22 mouse cellular contexts compared by ENCODE assay signal in genomic region chr9:6067460-6067859, GRCm38 (mm10).
DNase-seq lines count a peak whose midpoint lies in the region; ATAC-seq and TF ChIP-seq lines count a peak whose summit lies in the region.
"Had no signal": no experiment of that assay in that cellular context is flagged by ENCODE, and none has a peak within 500 bp of the region (broad histone marks: within the 10 kb centered on the region; RNA-seq: fewer than 3 reads in every experiment).

No protein-coding gene starts in this region.

- peaks cover 0 to 6% of the 10 kb centered on the region in 2 experiments; a peak in 2 of 4 replicates for H3K36me3 ChIP-seq in MEL (ENCODE audit: control insufficient read depth in 1 of 2, insufficient read depth in 2 of 2, low read length in 2 of 2)
- H3K36me3 ChIP-seq: G1E had no signal

- no peak for TF ChIP-seq RAD21 in MEL (IDR thresholded peaks at IDR 0.05; ENCODE audit: low read depth, low read length)

- H3K4me3 ChIP-seq in MEL (ENCODE audit: control insufficient read depth in 1 of 2, insufficient read depth in 1 of 2, low read depth in 2 of 2, low read length in 2 of 2) = no peak overlapping the region

- H3K9me3 ChIP-seq in MEL (replicated peaks; ENCODE audit: insufficient read depth, low read length) = no peaks in the 10 kb centered on the region
- H3K9me3 ChIP-seq: G1E had no signal

- peaks cover 3 to 6% of the 10 kb centered on the region in 2 experiments; a peak in 1 of 4 replicates for H3K4me1 ChIP-seq in MEL (ENCODE audit: control insufficient read depth in 1 of 2, insufficient read depth in 2 of 2, low read length in 2 of 2)

- TF ChIP-seq CTCF in MEL (IDR thresholded peaks at IDR 0.05 in 2 of 3, conservative IDR thresholded peaks at IDR 0.05 in 1 of 3; ENCODE audit: control insufficient read depth in 1 of 3, insufficient read depth in 1 of 3, low read depth in 2 of 3, low read length in 3 of 3, poor library complexity in 1 of 3, severe bottlenecking in 1 of 3) = no peak

- no peak for TF ChIP-seq POLR2A in MEL (IDR thresholded peaks at IDR 0.05; ENCODE audit: control insufficient read depth in 1 of 2, insufficient read depth in 1 of 2, low read depth in 1 of 2, low read length in 2 of 2, poor library complexity in 1 of 2)

- H3K27me3 ChIP-seq in MEL (ENCODE audit: control insufficient read depth in 1 of 2, insufficient read depth in 2 of 2, low read length in 2 of 2) = no peaks in the 10 kb centered on the region
- H3K27me3 ChIP-seq: CH12.LX, Patski had no signal

- ATAC-seq in megakaryocyte progenitor cell, adult 5-6 weeks (replicated peaks; ENCODE audit: poor library complexity) = 0 out of 2 replicates have a peak, but pooled peaks have one; percentile 42
- ATAC-seq in megakaryocyte-erythroid progenitor cell, adult 5-6 weeks (replicated peaks; ENCODE audit: low FRiP score, low TSS enrichment, poor library complexity, severe bottlenecking) = peak; percentile 87
- ATAC-seq in activated CD4-positive, CD25-positive, alpha-beta regulatory T cell, adult 4 months = no peak
- ATAC-seq: CD4-positive, CD25-positive, alpha-beta regulatory T cell, adult 4 months; Patski had no signal

- TF ChIP-seq EP300 in MEL (IDR thresholded peaks at IDR 0.05; ENCODE audit: low read depth in 1 of 2, low read length in 2 of 2) = peak; percentile 70 to 75

- no peak overlapping the region for H3K9ac ChIP-seq in MEL (ENCODE audit: control insufficient read depth, low read depth, low read length, poor library complexity, severe bottlenecking)

- no peak for DNase-seq in MEL (ENCODE audit: low read depth, low spot score)
- DNase-seq in left cerebral cortex, adult 8-10 months (ENCODE audit: low spot score in 2 of 2) = no peak
- DNase-seq in ovary, postnatal 10 days (ENCODE audit: low spot score) = no peak
- DNase-seq: adrenal gland, adult 2 months; adrenal gland, adult 8-10 months; adrenal gland, postnatal 10 days; adrenal gland, postnatal 14 days; adrenal gland, postnatal 25 days; adrenal gland, postnatal 36 days; B cell, adult 2 months; cerebellum, adult 11 months; cerebellum, adult 11-12 months; cerebellum, adult 18-20 months; cerebellum, adult 2 months; cerebellum, adult 8-10 months had no signal

- H3K79me2 ChIP-seq in MEL (ENCODE audit: control insufficient read depth, insufficient read depth, low read length, poor library complexity) = no peaks in the 10 kb centered on the region

- no peak overlapping the region for H3K27ac ChIP-seq in MEL (ENCODE audit: control insufficient read depth, low read depth, low read length)

TF ChIP-seq in MEL, 35 proteins besides CTCF, POLR2A, EP300 and RAD21:
- peak; percentile 82 for TF ChIP-seq TCF12 (IDR thresholded peaks at IDR 0.05; ENCODE audit: low read depth, low read length)
- no peak for TF ChIP-seq MAZ (IDR thresholded peaks at IDR 0.05; ENCODE audit: low read depth, low read length)
- TF ChIP-seq BHLHE40 (IDR thresholded peaks at IDR 0.05; ENCODE audit: borderline replicate concordance, low read depth, low read length) = no peak
- TF ChIP-seq MEF2A (IDR thresholded peaks at IDR 0.05; ENCODE audit: extremely low read depth, insufficient replicate concordance, low read depth, low read length, poor library complexity, severe bottlenecking) = no peak
- no peak for TF ChIP-seq USF1 (IDR thresholded peaks at IDR 0.05; ENCODE audit: low read depth, low read length)
- no peak; the same call in 1 of the 2 replicates for TF ChIP-seq MXI1 (IDR thresholded peaks at IDR 0.05; ENCODE audit: low read depth, low read length)
- TF ChIP-seq SIN3A (IDR thresholded peaks at IDR 0.05; ENCODE audit: low read length) = peak; percentile 31; the same call in 1 of the 2 replicates
- 0 out of 2 replicates have a peak, but pooled peaks have one; percentile 34 for TF ChIP-seq ETS1 (IDR thresholded peaks at IDR 0.05; ENCODE audit: low read depth, low read length)
- TF ChIP-seq GATA1 (IDR thresholded peaks at IDR 0.05; ENCODE audit: low read depth, low read length) = peak; percentile 68
- peak; percentile 48; the same call in 1 of the 2 replicates for TF ChIP-seq RCOR1 (IDR thresholded peaks at IDR 0.05; ENCODE audit: low read depth, low read length)
- no peak for TF ChIP-seq CHD2 (IDR thresholded peaks at IDR 0.05; ENCODE audit: low read length)
